Mouse (Mus musculus): ENCODE data around the gene Snd1. TPM values are rescaled to one million over a fixed set of nuclear protein-coding genes. Genes with fewer than 3 reads are reported as not detected.

The Snd1 gene
- polyA plus RNA-seq, 1 experiment: 58.9 TPM

GRCm38 (mm10) chr6:28749224-28749623, 274.3 kb downstream of the Snd1 start:
- no peak overlapping the region for H3K4me3 ChIP-seq (ENCODE audit: insufficient read depth, low read length)
- no peak overlapping the region for H3K27ac ChIP-seq (ENCODE audit: insufficient read depth, low read depth, low read length)
- TF ChIP-seq POLR2A (IDR thresholded peaks at IDR 0.05; ENCODE audit: borderline replicate concordance, low read depth, low read length): no peak
- no peak for TF ChIP-seq CTCF (IDR thresholded peaks at IDR 0.05; ENCODE audit: low read depth, low read length)
- peaks cover 2% of the 10 kb centered on the region; the same call in 1 of the 2 replicates for H3K4me1 ChIP-seq (ENCODE audit: control insufficient read depth, insufficient read depth, low read length)

GRCm38 (mm10) chr6:28751186-28751585, 276.2 kb downstream of the Snd1 start:
- peaks cover 2% of the 10 kb centered on the region; the same call in 1 of the 2 replicates for H3K4me1 ChIP-seq (ENCODE audit: control insufficient read depth, insufficient read depth, low read length)
- no peak overlapping the region for H3K27ac ChIP-seq (ENCODE audit: insufficient read depth, low read depth, low read length)
- TF ChIP-seq CTCF (IDR thresholded peaks at IDR 0.05; ENCODE audit: low read depth, low read length) (no peak), POLR2A (IDR thresholded peaks at IDR 0.05; ENCODE audit: borderline replicate concordance, low read depth, low read length) (no peak)
- H3K4me3 ChIP-seq (ENCODE audit: insufficient read depth, low read length): no peak overlapping the region

DNA sequence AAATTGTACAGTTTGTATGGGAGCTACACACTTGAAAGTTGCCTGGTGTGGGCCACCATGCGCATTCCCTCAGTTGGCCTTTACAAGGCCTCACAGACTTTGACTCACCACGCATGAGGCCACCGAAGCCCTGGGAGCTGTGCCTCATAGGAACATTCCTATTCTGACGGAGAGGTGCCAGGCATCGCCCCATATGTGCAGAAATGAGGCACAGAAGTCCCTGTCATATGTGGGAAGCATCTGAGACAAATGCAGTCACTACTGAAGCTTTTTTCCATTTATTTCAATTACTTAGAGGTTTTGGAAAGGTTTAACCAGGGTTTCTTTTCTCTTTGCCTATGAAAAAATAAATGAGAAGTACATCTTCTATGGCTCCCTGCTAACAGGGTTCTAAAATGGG, 278.3 kb downstream of the Snd1 start:
- Histone ChIP-seq H3K4me3 (ENCODE audit: insufficient read depth, low read length) (no peak overlapping the region), H3K27ac (ENCODE audit: insufficient read depth, low read depth, low read length) (no peak overlapping the region), H3K4me1 (ENCODE audit: control insufficient read depth, insufficient read depth, low read length) (peaks cover 2% of the 10 kb centered on the region; the same call in 1 of the 2 replicates)
- no peak for TF ChIP-seq CTCF (IDR thresholded peaks at IDR 0.05; ENCODE audit: low read depth, low read length)
- TF ChIP-seq POLR2A (IDR thresholded peaks at IDR 0.05; ENCODE audit: borderline replicate concordance, low read depth, low read length): no peak

GRCm38 (mm10) chr6:28753681-28754080, 278.7 kb downstream of the Snd1 start:
- no peak overlapping the region for H3K4me3 ChIP-seq (ENCODE audit: insufficient read depth, low read length)
- peaks cover 2% of the 10 kb centered on the region; the same call in 1 of the 2 replicates for H3K4me1 ChIP-seq (ENCODE audit: control insufficient read depth, insufficient read depth, low read length)
- TF ChIP-seq POLR2A (IDR thresholded peaks at IDR 0.05; ENCODE audit: borderline replicate concordance, low read depth, low read length) (no peak), CTCF (IDR thresholded peaks at IDR 0.05; ENCODE audit: low read depth, low read length) (no peak)
- no peak overlapping the region for H3K27ac ChIP-seq (ENCODE audit: insufficient read depth, low read depth, low read length)

- peaks cover 2% of the 10 kb centered on the region; the same call in 1 of the 2 replicates for H3K4me1 ChIP-seq (ENCODE audit: control insufficient read depth, insufficient read depth, low read length)
- H3K27ac ChIP-seq (ENCODE audit: insufficient read depth, low read depth, low read length): no peak overlapping the region
- TF ChIP-seq CTCF (IDR thresholded peaks at IDR 0.05; ENCODE audit: low read depth, low read length) (no peak), POLR2A (IDR thresholded peaks at IDR 0.05; ENCODE audit: borderline replicate concordance, low read depth, low read length) (no peak)
- H3K4me3 ChIP-seq (ENCODE audit: insufficient read depth, low read length): no peak overlapping the region
These were observed 279.4 kb downstream of the Snd1 start for GRCm38 (mm10) chr6:28754127-28754898.

DNA sequence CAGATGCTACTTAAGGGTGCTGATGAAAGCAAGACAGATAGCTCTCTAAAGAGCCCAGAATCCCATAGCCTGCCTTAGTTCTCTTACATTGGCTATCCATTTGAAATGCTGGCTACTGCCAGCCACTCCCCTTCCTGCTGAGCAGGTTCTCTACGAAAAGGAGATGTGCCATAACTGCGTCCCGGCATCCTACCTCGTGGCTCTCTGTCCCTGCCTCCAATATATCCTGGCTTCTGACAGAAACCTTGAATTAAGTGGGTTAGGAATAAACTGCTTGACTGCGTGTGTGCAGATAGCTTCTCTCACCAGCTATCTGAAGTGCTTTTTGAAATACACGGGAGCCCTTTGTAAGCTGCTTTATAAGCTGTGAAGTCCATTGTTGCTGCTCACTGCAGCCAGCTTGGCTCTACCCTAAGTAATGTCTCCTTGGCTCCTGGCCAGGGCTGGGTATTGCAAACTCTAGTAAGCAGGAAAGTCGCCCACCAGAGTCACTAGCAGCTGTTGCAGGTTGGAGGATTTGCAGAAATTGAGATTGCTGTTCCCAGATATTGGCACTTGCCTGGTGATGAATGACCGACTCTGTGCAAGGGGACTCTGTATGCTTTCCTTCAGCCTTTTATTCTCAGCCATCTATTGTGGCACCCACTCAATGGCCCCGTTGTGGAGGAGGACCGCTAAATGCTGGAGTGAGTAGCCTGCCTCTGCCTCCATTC, 281.5 kb downstream of the Snd1 start:
- TF ChIP-seq CTCF (IDR thresholded peaks at IDR 0.05; ENCODE audit: low read depth, low read length) (no peak), POLR2A (IDR thresholded peaks at IDR 0.05; ENCODE audit: borderline replicate concordance, low read depth, low read length) (no peak)
- Histone ChIP-seq H3K27ac (ENCODE audit: insufficient read depth, low read depth, low read length) (no peak overlapping the region), H3K4me1 (ENCODE audit: control insufficient read depth, insufficient read depth, low read length) (peaks cover 2% of the 10 kb centered on the region; the same call in 1 of the 2 replicates), H3K4me3 (ENCODE audit: insufficient read depth, low read length) (no peak overlapping the region)

DNA sequence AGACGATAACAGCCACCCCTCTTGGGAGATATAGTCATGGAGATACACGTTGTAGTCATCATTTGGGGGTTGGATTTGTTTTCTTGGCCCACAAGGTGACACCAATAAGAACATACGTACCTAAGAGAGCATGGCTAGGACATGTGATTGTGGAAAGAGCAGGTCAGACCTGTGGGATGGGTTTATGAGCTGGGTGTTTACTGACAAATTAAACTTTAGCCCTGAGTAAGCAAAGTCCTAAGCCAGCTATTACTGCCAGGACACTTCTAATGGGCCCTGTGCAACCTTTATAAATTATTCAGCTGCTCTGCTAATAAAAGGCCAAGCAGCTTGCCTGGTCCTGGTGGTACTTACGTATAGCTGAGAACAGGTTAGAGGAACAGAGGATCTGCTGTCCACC, 283.4 kb downstream of the Snd1 start:
- Histone ChIP-seq H3K4me1 (ENCODE audit: control insufficient read depth, insufficient read depth, low read length) (no peaks in the 10 kb centered on the region), H3K27ac (ENCODE audit: insufficient read depth, low read depth, low read length) (no peak overlapping the region), H3K4me3 (ENCODE audit: insufficient read depth, low read length) (no peak overlapping the region)
- no peak for TF ChIP-seq POLR2A (IDR thresholded peaks at IDR 0.05; ENCODE audit: borderline replicate concordance, low read depth, low read length)
- no peak for TF ChIP-seq CTCF (IDR thresholded peaks at IDR 0.05; ENCODE audit: low read depth, low read length)

- no peak for TF ChIP-seq CTCF (IDR thresholded peaks at IDR 0.05; ENCODE audit: low read depth, low read length)
- TF ChIP-seq POLR2A (IDR thresholded peaks at IDR 0.05; ENCODE audit: borderline replicate concordance, low read depth, low read length): no peak
- no peak overlapping the region for H3K27ac ChIP-seq (ENCODE audit: insufficient read depth, low read depth, low read length)
- H3K4me3 ChIP-seq (ENCODE audit: insufficient read depth, low read length): no peak overlapping the region
- no peaks in the 10 kb centered on the region for H3K4me1 ChIP-seq (ENCODE audit: control insufficient read depth, insufficient read depth, low read length)
These were observed 286.8 kb downstream of the Snd1 start for GRCm38 (mm10) chr6:28761728-28762127.

DNA sequence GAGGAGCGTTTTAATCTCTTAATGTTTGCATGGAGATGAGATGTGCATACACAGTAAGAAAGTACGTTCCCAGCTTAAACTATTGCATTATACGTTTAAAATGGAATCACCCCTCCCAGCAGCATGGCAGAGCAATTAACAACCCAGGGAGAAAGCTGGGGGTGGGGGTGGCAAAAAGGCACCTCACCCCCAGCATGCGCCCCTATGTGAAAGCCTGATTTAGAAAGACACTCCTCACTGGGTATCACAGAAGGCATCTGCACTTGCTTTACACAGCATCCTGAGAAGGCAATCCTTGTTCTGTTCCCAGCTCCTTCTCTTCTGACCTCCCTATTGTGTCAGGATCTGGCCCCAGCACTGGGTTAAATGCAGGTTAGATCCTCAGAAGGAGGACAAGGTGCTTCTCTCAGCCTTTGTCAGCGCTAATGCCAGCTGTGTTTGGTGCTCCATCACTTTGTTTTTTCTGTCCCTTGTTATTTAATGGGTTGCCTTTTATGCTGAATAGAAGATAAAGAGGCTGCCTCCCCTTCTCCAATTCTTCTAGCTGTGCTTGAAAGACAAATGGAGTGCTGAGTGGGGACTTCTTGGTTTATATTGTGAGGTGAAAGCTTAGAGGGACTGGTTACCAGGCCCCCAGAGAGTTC, 287.3 kb downstream of the Snd1 start:
- Histone ChIP-seq H3K4me1 (ENCODE audit: control insufficient read depth, insufficient read depth, low read length) (no peaks in the 10 kb centered on the region), H3K4me3 (ENCODE audit: insufficient read depth, low read length) (no peak overlapping the region), H3K27ac (ENCODE audit: insufficient read depth, low read depth, low read length) (no peak overlapping the region)
- TF ChIP-seq CTCF (IDR thresholded peaks at IDR 0.05; ENCODE audit: low read depth, low read length): no peak
- no peak for TF ChIP-seq POLR2A (IDR thresholded peaks at IDR 0.05; ENCODE audit: borderline replicate concordance, low read depth, low read length)
